Mouse (Mus musculus): ENCODE measurements around the gene Poldip3. TPM values are rescaled to one million over a fixed set of nuclear protein-coding genes. Genes with fewer than 3 reads are reported as not detected.
A peak's percentile ranks its signal among the peaks of the same experiment; 100 is the strongest.

The Poldip3 gene
- polyA plus RNA-seq, 1 experiment from 2014 or later = 172 TPM

- Histone ChIP-seq H3K4me2 (replicated peaks) (no peak overlapping the region), H3K4me3 (no peak overlapping the region), H3K36me3 (peaks cover 65% of the 10 kb centered on the region), H3K4me1 (peaks cover 11% of the 10 kb centered on the region; the same call in 1 of the 2 replicates), H3K9me3 (no peaks in the 10 kb centered on the region), H3K27ac (no peak overlapping the region), H3K27me3 (no peaks in the 10 kb centered on the region), H3K9ac (0 out of 2 replicates have a peak overlapping the region, but pooled peaks have one; percentile 4)
- WGBS = 36% methylated on average over 10 of the region's 10 CpGs
- no peak for ATAC-seq (ENCODE audit: insufficient number of reproducible peaks, insufficient read depth, low FRiP score, low TSS enrichment)
Measured at GRCm38 (mm10) chr15:83161062-83161748, 12.0 kb upstream of the Poldip3 start.

GRCm38 (mm10) chr15:83160561-83160960 lies 11.4 kb upstream of the Poldip3 start:
- Histone ChIP-seq H3K4me2 (replicated peaks) (no peak overlapping the region), H3K9me3 (no peaks in the 10 kb centered on the region), H3K27ac (no peak overlapping the region), H3K9ac (no peak overlapping the region), H3K27me3 (no peaks in the 10 kb centered on the region), H3K36me3 (peaks cover 65% of the 10 kb centered on the region), H3K4me3 (no peak overlapping the region), H3K4me1 (peaks cover 11% of the 10 kb centered on the region; the same call in 1 of the 2 replicates)
- no peak for ATAC-seq (ENCODE audit: insufficient number of reproducible peaks, insufficient read depth, low FRiP score, low TSS enrichment)
- 89% methylated on average over 4 of the region's 4 CpGs for WGBS

- H3K27ac ChIP-seq = no peak overlapping the region
- no peaks in the 10 kb centered on the region for H3K27me3 ChIP-seq
- no peaks in the 10 kb centered on the region for H3K9me3 ChIP-seq
- ATAC-seq (ENCODE audit: insufficient number of reproducible peaks, insufficient read depth, low FRiP score, low TSS enrichment) = no peak
- peaks cover 8% of the 10 kb centered on the region; the same call in 1 of the 2 replicates for H3K4me1 ChIP-seq
- 93% methylated on average over 9 of the region's 9 CpGs for WGBS
- no peak overlapping the region for H3K4me2 ChIP-seq (replicated peaks)
- no peak overlapping the region for H3K4me3 ChIP-seq
- no peak overlapping the region for H3K9ac ChIP-seq
- H3K36me3 ChIP-seq = peaks cover 62% of the 10 kb centered on the region
Measured at GRCm38 (mm10) chr15:83159823-83160222, 10.6 kb upstream of the Poldip3 start.

- H3K9ac ChIP-seq = no peak overlapping the region
- 87% methylated on average over 7 of the region's 7 CpGs for WGBS
- no peaks in the 10 kb centered on the region for H3K27me3 ChIP-seq
- H3K27ac ChIP-seq = no peak overlapping the region
- H3K4me2 ChIP-seq (replicated peaks) = no peak overlapping the region
- peaks cover 7% of the 10 kb centered on the region; the same call in 1 of the 2 replicates for H3K4me1 ChIP-seq
- H3K36me3 ChIP-seq = peaks cover 64% of the 10 kb centered on the region
- H3K9me3 ChIP-seq = no peaks in the 10 kb centered on the region
- H3K4me3 ChIP-seq = no peak overlapping the region
- no peak for ATAC-seq (ENCODE audit: insufficient number of reproducible peaks, insufficient read depth, low FRiP score, low TSS enrichment)
Measured at GRCm38 (mm10) chr15:83158587-83159160, 9.5 kb upstream of the Poldip3 start.

- H3K36me3 ChIP-seq = peaks cover 60% of the 10 kb centered on the region
- ATAC-seq (ENCODE audit: insufficient number of reproducible peaks, insufficient read depth, low FRiP score, low TSS enrichment) = no peak
- 93% methylated on average over 6 of the region's 6 CpGs for WGBS
- H3K9me3 ChIP-seq = no peaks in the 10 kb centered on the region
- H3K27ac ChIP-seq = no peak overlapping the region
- H3K4me1 ChIP-seq = peaks cover 7% of the 10 kb centered on the region; the same call in 1 of the 2 replicates
- no peak overlapping the region for H3K4me2 ChIP-seq (replicated peaks)
- H3K4me3 ChIP-seq = no peak overlapping the region
- no peaks in the 10 kb centered on the region for H3K27me3 ChIP-seq
- no peak overlapping the region for H3K9ac ChIP-seq
Measured at GRCm38 (mm10) chr15:83157667-83158064, 8.5 kb upstream of the Poldip3 start.

GRCm38 (mm10) chr15:83156929-83157666 lies 7.9 kb upstream of the Poldip3 start:
- Histone ChIP-seq H3K4me1 (peaks cover 7% of the 10 kb centered on the region; the same call in 1 of the 2 replicates), H3K36me3 (peaks cover 58% of the 10 kb centered on the region), H3K4me2 (replicated peaks) (no peak overlapping the region), H3K4me3 (no peak overlapping the region), H3K27ac (no peak overlapping the region), H3K9ac (no peak overlapping the region), H3K9me3 (no peaks in the 10 kb centered on the region), H3K27me3 (no peaks in the 10 kb centered on the region)
- no peak for ATAC-seq (ENCODE audit: insufficient number of reproducible peaks, insufficient read depth, low FRiP score, low TSS enrichment)
- 71% methylated on average over 11 of the region's 11 CpGs for WGBS

- no peak; the same call in 1 of the 2 replicates for ATAC-seq (ENCODE audit: insufficient number of reproducible peaks, insufficient read depth, low FRiP score, low TSS enrichment)
- Histone ChIP-seq H3K4me2 (replicated peaks) (no peak overlapping the region), H3K27ac (no peak overlapping the region), H3K4me1 (no peaks in the 10 kb centered on the region), H3K4me3 (no peak overlapping the region), H3K9me3 (no peaks in the 10 kb centered on the region), H3K36me3 (peaks cover 45% of the 10 kb centered on the region), H3K9ac (no peak overlapping the region), H3K27me3 (no peaks in the 10 kb centered on the region)
- 37% methylated on average over 6 of the region's 6 CpGs for WGBS
Measured at GRCm38 (mm10) chr15:83155672-83156419, 6.7 kb upstream of the Poldip3 start.

GRCm38 (mm10) chr15:83154309-83154708 lies 5.1 kb upstream of the Poldip3 start:
- Histone ChIP-seq H3K9me3 (no peaks in the 10 kb centered on the region), H3K36me3 (peaks cover 30% of the 10 kb centered on the region), H3K4me3 (no peak overlapping the region), H3K4me1 (no peaks in the 10 kb centered on the region), H3K27ac (no peak overlapping the region), H3K9ac (no peak overlapping the region), H3K4me2 (replicated peaks) (no peak overlapping the region), H3K27me3 (no peaks in the 10 kb centered on the region)
- WGBS = 93% methylated on average over 7 of the region's 7 CpGs
- ATAC-seq (ENCODE audit: insufficient number of reproducible peaks, insufficient read depth, low FRiP score, low TSS enrichment) = no peak

- Histone ChIP-seq H3K4me1 (peaks cover 12% of the 10 kb centered on the region; the same call in 1 of the 2 replicates), H3K27ac (no peak overlapping the region), H3K4me2 (replicated peaks) (no peak overlapping the region), H3K9ac (0 out of 2 replicates have a peak overlapping the region, but pooled peaks have one; percentile 4), H3K4me3 (no peak overlapping the region), H3K36me3 (peaks cover 20% of the 10 kb centered on the region), H3K27me3 (no peaks in the 10 kb centered on the region), H3K9me3 (no peaks in the 10 kb centered on the region)
- 86% methylated on average over 4 of the region's 4 CpGs for WGBS
- no peak for ATAC-seq (ENCODE audit: insufficient number of reproducible peaks, insufficient read depth, low FRiP score, low TSS enrichment)
Measured at GRCm38 (mm10) chr15:83150694-83151093, 1.5 kb upstream of the Poldip3 start.

GRCm38 (mm10) chr15:83150073-83150442 lies 874 bp upstream of the Poldip3 start:
- peak overlapping the region; percentile 43 for H3K4me2 ChIP-seq (replicated peaks)
- 15% methylated on average over 3 of the region's 3 CpGs for WGBS
- ATAC-seq (ENCODE audit: insufficient number of reproducible peaks, insufficient read depth, low FRiP score, low TSS enrichment) = no peak
- H3K27me3 ChIP-seq = no peaks in the 10 kb centered on the region
- H3K4me3 ChIP-seq = peak overlapping the region; percentile 71
- H3K4me1 ChIP-seq = peaks cover 12% of the 10 kb centered on the region; the same call in 1 of the 2 replicates
- H3K9ac ChIP-seq = 0 out of 2 replicates have a peak overlapping the region, but pooled peaks have one; percentile 12
- peak overlapping the region; percentile 97 for H3K27ac ChIP-seq
- H3K36me3 ChIP-seq = peaks cover 26% of the 10 kb centered on the region
- H3K9me3 ChIP-seq = no peaks in the 10 kb centered on the region

GRCm38 (mm10) chr15:83148801-83149195 lies 386 bp downstream of the Poldip3 start:
- peak overlapping the region; percentile 84 for H3K9ac ChIP-seq
- H3K4me2 ChIP-seq (replicated peaks) = peak overlapping the region; percentile 85
- peaks cover 18% of the 10 kb centered on the region for H3K4me1 ChIP-seq
- whole genome bisulfite sequencing = 1% methylated on average over 41 of the region's 41 CpGs
- peak overlapping the region; percentile 71 for H3K4me3 ChIP-seq
- peaks cover 26% of the 10 kb centered on the region for H3K36me3 ChIP-seq
- H3K27ac ChIP-seq = peak overlapping the region; percentile 97
- no peaks in the 10 kb centered on the region for H3K9me3 ChIP-seq
- ATAC-seq (ENCODE audit: insufficient number of reproducible peaks, insufficient read depth, low FRiP score, low TSS enrichment) = peak; percentile 80
- H3K27me3 ChIP-seq = no peaks in the 10 kb centered on the region

Data from embryonic facial prominence, embryonic 12.5 days (tissue).